Mouse (Mus musculus) heart, postnatal 0 days (tissue): ENCODE measurements at regions not wholly inside any gene's neighbourhood (a gene's known extent, or its start where the extent isn't known, plus 50 kb on each side); places are given as distances from the start of the nearest gene placed in this dataset.

ENCODE experiments used
- CTCF ChIP-seq: IDR thresholded peaks from 2 replicates; pipeline ENCODE4 v1.5.1; 2016; ENCODE audit warnings: antibody characterized with exemption, control low read depth, low read depth
- EP300 ChIP-seq: IDR thresholded peaks from 2 replicates; pipeline ENCODE4 v1.6.1; 2016; ENCODE audit warnings: antibody characterized with exemption, low read depth

DNA sequence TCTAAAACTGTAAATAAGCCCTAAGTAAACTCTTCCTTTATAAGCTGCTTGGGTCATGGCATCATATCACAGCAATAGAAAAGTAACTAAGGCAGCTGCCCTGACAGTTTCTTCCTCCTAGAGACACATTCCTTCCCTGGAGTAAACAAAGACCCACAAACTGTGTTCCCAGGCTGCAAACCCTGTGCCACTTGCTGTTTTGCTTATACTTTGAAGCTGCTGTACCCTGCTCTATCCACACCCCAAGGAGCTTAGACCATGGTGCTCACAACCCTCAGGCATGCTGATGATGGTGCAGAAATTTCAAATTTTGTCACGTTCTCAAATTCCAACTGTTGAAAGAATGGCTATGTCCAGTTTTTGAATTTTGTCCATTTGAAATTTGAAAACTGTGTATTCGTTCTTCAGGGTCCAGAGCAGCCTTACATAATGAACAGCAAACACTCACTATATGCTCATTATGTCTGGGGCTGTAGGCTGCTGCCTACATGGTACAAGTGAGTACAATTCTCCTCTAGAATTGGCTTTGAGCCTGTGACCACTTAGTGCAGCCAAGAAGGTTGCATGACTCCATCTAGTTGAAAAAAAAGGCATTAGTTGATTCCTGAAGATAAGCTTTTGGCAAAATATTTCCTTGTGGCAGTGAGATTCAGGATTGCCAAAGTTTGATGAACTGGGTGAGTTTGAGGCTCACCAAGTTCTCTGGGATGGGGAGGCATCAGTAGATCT is 876.5 kb upstream of the 9430069I07Rik start:
- TF ChIP-seq CTCF: no peak
- no peak for TF ChIP-seq EP300
